Mouse (Mus musculus) intestine, embryonic 16.5 days (tissue): ENCODE measurements around the gene I0C0044D17Rik. TPM values are rescaled to one million over a fixed set of nuclear protein-coding genes. Genes with fewer than 3 reads are reported as not detected.

ENCODE experiments used
- ATAC-seq: fragments of 200-750 bp; cut with Nextera tagmentation; 2 replicates; pipeline ENCODE4 v1.8.0; 2017; ENCODE audit warnings: moderate TSS enrichment, moderate library complexity
- H3K27ac ChIP-seq: fragments of 300-500 bp; sonication (generic); 2 replicates; pipeline ENCODE4 v1.5.1; 2014; ENCODE audit warnings: mild to moderate bottlenecking, low read length
- H3K27me3 ChIP-seq: fragments of 300-500 bp; sonication (generic); replicated peaks from 2 replicates; pipeline ENCODE4 v1.6.1; 2014; ENCODE audit warnings: low read length, control low read depth, mixed read lengths; ENCODE audit not compliant: control insufficient read depth, insufficient read depth
- H3K36me3 ChIP-seq: fragments of 300-500 bp; sonication (generic); 2 replicates; pipeline ENCODE4 v1.6.1; 2014; ENCODE audit warnings: low read length, control low read depth; ENCODE audit not compliant: control insufficient read depth, insufficient read depth
- H3K4me1 ChIP-seq: fragments of 300-500 bp; sonication (generic); 2 replicates; pipeline ENCODE4 v1.6.1; 2014; ENCODE audit warnings: low read length, control low read depth, mixed read lengths; ENCODE audit not compliant: control insufficient read depth, insufficient read depth
- H3K4me2 ChIP-seq: fragments of 300-500 bp; sonication (generic); 2 replicates; pipeline ENCODE4 v1.6.1; 2014; ENCODE audit warnings: low read depth, low read length, control low read depth
- H3K4me3 ChIP-seq: fragments of 300-500 bp; sonication (generic); 2 replicates; pipeline ENCODE4 v1.5.1; 2014; ENCODE audit warnings: mild to moderate bottlenecking, low read length
- H3K9ac ChIP-seq: fragments of 300-500 bp; sonication (generic); 2 replicates; pipeline ENCODE4 v1.6.1; 2014; ENCODE audit warnings: low read depth, low read length
- H3K9me3 ChIP-seq: fragments of 300-500 bp; sonication (generic); 2 replicates; pipeline ENCODE4 v1.6.1; 2016; ENCODE audit warnings: low read length, control low read depth; ENCODE audit not compliant: control insufficient read depth
- WGBS: fragments of 180-500 bp; shearing (Covaris S2); extraction: QIAGEN DNeasy Blood & Tissue Kit; methylation state at CpG from one replicate; pipeline ENCODE4 v1.1.7; 2014; 5-methylcytosine and 5-hydroxymethylcytosine counted together
- polyA plus RNA-seq: library from polyadenylated mRNA; unstranded; fragments of >200 nt; fragmentation: Nextera tagmentation; extraction: Ambion mirVana; gene quantifications from 2 replicates; pipeline ENCODE4 v1.2.1, GENCODE M21; 2015

The I0C0044D17Rik gene
- polyA plus RNA-seq, 1 experiment from 2014 or later, result not detected

DNA sequence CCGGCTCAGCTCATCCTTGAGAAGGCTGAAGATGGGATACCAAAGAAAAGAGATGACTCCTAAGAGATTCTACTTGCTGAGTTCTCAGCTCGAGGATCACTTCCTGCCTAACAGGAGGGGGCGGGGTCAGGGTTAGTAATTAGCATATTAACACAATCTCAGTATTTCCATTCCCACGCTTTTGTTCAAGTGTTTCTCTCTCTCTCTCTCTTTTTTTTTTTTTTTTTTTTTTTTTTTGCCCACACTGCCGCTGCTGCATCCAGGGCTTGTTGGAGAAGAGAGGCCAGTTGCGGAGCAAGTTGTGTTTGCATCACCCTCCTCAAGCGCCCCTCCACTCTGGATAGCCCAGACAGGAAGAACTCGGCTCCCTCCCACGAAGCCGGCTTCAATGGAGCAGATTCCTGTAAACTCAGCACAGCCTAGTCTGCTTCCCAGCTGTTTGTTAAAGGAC lies 33.8 kb downstream of the I0C0044D17Rik start:
- no peaks in the 10 kb centered on the region for H3K36me3 ChIP-seq
- H3K9ac ChIP-seq, result peak overlapping the region; percentile 25; the same call in 1 of the 2 replicates
- ATAC-seq, result 0 out of 2 replicates have a peak, but pooled peaks have one; percentile 48
- H3K4me1 ChIP-seq, result no peaks in the 10 kb centered on the region
- no peaks in the 10 kb centered on the region for H3K9me3 ChIP-seq
- peak overlapping the region; percentile 38 for H3K4me2 ChIP-seq
- H3K27me3 ChIP-seq, result no peaks in the 10 kb centered on the region
- WGBS, result 8% methylated on average over 10 of the region's 10 CpGs
- peak overlapping the region; percentile 11; the same call in 1 of the 2 replicates for H3K4me3 ChIP-seq
- H3K27ac ChIP-seq, result no peak overlapping the region

DNA sequence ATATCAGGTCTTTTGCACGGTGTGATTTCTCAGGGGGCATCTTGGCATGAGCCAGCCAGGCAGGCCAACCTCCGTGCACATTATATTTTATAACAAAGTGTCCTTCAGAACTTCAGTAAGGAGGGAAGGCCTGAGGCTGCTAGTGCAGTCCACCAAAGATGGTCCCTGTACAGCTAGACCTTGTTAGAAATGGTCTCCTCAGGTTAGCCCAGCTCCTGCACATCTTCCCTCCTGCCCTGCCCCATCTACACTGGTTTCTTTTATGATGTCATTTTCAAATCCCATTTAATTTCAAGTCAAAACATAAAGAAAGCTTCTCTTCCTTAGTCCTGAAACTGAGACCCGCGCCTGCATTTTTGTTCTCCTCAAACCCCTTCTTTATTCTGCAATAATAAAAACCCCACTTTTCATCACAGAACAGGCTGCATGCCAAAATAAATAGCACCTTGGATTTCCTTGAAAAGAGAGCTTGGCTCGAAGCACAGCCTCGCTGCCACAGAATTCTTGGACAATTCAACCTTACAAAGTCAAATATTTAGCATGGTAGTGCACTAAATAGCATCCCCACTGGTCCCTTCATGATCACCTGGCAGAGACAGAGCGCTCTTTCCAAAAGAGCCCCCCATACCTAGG lies 34.4 kb downstream of the I0C0044D17Rik start:
- Histone ChIP-seq H3K4me3 (0 out of 2 replicates have a peak overlapping the region, but pooled peaks have one; percentile 11), H3K36me3 (no peaks in the 10 kb centered on the region), H3K27me3 (no peaks in the 10 kb centered on the region), H3K27ac (no peak overlapping the region), H3K9me3 (no peaks in the 10 kb centered on the region), H3K4me1 (no peaks in the 10 kb centered on the region), H3K9ac (no peak overlapping the region), H3K4me2 (peak overlapping the region; percentile 38; the same call in 1 of the 2 replicates)
- ATAC-seq, result no peak; the same call in 1 of the 2 replicates
- WGBS, result 62% methylated on average over 7 of the region's 7 CpGs

DNA sequence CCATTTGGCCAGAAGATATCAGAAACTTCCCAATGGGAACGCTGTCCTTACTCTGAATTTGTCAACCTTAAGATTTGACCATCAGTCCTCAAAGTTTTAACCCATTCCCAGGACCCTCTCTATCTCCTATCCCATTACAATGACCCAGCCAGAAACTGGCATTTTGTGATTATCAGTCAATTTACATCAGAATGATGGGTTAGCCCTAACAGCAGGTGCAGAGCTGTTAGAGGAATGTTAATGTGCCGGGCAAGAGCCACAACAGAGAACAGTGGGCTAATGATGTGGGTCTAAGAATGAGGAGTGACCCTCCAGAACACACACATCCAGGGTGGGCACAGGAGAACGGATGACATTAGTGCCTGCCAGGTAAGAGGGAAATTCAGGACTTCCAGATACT lies 37.4 kb downstream of the I0C0044D17Rik start:
- Histone ChIP-seq H3K4me2 (no peak overlapping the region), H3K27me3 (no peaks in the 10 kb centered on the region), H3K4me3 (no peak overlapping the region), H3K36me3 (no peaks in the 10 kb centered on the region), H3K9ac (no peak overlapping the region), H3K27ac (no peak overlapping the region), H3K4me1 (no peaks in the 10 kb centered on the region), H3K9me3 (no peaks in the 10 kb centered on the region)
- 48% methylated on average over 3 of the region's 3 CpGs for WGBS
- no peak for ATAC-seq

DNA sequence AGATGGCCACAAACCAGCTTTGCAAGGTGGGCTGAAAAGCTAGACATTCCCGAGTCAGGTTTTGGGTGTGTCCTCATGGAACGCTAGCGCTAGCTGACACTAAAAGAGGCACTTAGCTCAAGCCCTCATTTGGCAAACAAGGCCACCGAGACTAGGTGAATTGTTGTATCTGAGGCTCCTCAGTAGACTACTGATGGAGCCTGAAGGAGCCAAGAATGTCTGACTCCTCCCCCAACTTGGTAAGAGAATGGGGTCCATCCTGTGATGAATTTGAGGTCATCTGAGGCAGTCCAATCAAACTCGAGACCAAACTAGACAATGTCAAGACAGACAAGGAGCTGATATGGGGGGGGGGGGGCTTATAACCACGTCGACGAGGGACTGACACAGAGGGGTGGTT lies 37.8 kb downstream of the I0C0044D17Rik start:
- WGBS, result 46% methylated on average over 8 of the region's 8 CpGs
- Histone ChIP-seq H3K4me3 (no peak overlapping the region), H3K9ac (no peak overlapping the region), H3K36me3 (no peaks in the 10 kb centered on the region), H3K27me3 (no peaks in the 10 kb centered on the region), H3K9me3 (no peaks in the 10 kb centered on the region), H3K4me1 (no peaks in the 10 kb centered on the region), H3K4me2 (no peak overlapping the region), H3K27ac (no peak overlapping the region)
- no peak for ATAC-seq

DNA sequence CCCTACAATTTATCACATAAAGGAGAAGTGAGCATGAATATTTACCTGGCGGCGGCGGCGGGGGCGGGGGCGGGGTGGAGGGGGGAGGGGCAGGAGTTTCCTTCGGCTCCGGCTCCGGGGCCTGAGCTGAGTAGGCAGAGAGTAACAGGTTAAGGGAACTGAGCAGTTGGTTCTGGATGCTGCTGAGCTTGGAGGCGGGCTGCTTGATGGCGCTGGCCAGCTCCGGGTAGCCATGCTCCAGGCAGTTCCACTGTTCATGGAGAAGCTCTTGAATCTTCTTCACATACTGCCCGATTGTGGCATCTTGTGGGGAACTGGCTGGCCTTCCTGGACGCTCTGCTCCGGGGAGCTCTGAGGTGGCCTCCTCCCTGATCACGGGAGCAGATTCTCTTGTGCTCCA lies 45.4 kb downstream of the I0C0044D17Rik start:
- no peaks in the 10 kb centered on the region; the same call in 1 of the 2 replicates for H3K27me3 ChIP-seq
- no peaks in the 10 kb centered on the region for H3K9me3 ChIP-seq
- H3K4me2 ChIP-seq, result no peak overlapping the region; the same call in 1 of the 2 replicates
- H3K9ac ChIP-seq, result no peak overlapping the region
- H3K4me3 ChIP-seq, result no peak overlapping the region
- no peak overlapping the region for H3K27ac ChIP-seq
- 19% methylated on average over 16 of the region's 16 CpGs for WGBS
- no peaks in the 10 kb centered on the region for H3K36me3 ChIP-seq
- no peaks in the 10 kb centered on the region; the same call in 1 of the 2 replicates for H3K4me1 ChIP-seq
- no peak for ATAC-seq

DNA sequence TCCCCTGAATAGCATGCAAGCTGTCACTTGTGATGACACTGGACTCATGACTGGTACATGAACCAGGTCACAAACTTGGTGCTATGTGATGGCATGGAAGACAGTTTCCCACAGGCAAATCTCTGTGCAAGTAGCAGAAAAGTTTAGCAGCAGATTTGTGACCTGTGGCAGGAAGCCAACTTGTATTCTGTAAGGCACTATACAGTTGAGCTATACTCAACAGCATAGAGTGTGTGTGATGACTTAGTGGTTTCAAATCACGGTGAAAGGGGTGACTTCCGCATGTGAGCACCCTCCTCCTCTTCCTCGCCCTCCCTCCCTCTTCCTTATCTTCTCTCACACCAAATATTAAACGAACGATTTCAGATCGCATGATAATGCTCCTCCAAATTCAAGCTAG lies 46.2 kb downstream of the I0C0044D17Rik start:
- Histone ChIP-seq H3K27me3 (no peaks in the 10 kb centered on the region; the same call in 1 of the 2 replicates), H3K36me3 (no peaks in the 10 kb centered on the region), H3K9ac (no peak overlapping the region), H3K4me2 (no peak overlapping the region), H3K27ac (no peak overlapping the region), H3K4me1 (no peaks in the 10 kb centered on the region; the same call in 1 of the 2 replicates), H3K9me3 (no peaks in the 10 kb centered on the region), H3K4me3 (no peak overlapping the region)
- WGBS, result 75% methylated on average over 6 of the region's 6 CpGs
- no peak for ATAC-seq

DNA sequence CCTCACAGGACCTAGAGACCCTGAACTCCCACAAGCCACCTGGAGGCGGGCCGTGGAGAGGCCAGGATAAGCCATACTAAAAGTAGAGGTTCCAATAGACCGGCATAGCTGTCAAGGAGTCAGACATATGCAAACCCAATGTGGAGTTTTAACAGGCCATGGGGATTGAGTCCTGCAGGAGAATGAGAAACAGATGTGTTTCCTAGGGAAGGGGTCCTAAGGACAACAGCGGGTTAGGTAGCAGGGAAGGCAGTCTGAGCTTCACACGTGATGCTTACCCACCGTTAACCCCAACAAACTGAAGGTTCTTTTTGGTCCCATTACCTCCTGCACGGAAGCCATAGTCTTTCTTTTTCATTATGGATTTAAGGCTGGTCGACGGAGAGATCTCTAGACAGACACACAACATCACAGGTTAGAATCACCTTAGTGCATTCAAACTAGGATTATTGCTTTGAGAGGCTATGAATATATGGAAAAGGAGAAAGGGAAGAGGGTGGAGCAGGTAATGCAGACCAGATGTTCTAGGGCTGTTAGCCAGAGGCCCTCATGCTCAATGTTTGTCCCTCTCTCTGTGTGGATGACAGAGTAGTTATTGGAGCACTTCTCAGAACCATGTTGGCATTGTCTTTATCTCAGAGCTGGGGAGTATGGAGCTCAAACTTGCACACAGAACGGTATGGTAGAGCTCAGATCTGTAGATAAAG lies 46.8 kb downstream of the I0C0044D17Rik start:
- no peak for ATAC-seq
- H3K4me1 ChIP-seq, result no peaks in the 10 kb centered on the region; the same call in 1 of the 2 replicates
- H3K27ac ChIP-seq, result no peak overlapping the region
- H3K4me2 ChIP-seq, result no peak overlapping the region
- no peaks in the 10 kb centered on the region; the same call in 1 of the 2 replicates for H3K27me3 ChIP-seq
- no peaks in the 10 kb centered on the region for H3K9me3 ChIP-seq
- no peak overlapping the region for H3K4me3 ChIP-seq
- no peaks in the 10 kb centered on the region for H3K36me3 ChIP-seq
- WGBS, result 92% methylated on average over 10 of the region's 10 CpGs
- H3K9ac ChIP-seq, result no peak overlapping the region

DNA sequence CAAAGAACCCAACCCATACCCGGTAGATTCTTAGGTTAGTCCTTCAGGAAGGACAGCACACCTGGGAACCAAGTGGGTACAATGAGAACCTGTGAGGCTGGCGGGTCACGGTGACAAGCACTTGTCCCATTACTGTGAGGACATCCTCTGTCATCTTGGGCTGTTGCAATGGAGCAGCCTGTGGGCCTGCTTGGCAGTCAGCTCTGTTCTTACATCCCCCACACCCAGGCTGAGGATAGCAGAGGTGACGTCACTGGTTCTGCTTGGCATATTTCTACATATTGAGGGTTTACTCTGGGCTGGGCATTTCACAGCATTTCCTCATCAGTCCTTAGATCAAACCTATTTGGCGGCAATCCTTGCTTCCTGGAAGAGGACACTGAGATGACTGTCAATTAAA lies 49.9 kb downstream of the I0C0044D17Rik start:
- no peak overlapping the region for H3K27ac ChIP-seq
- no peaks in the 10 kb centered on the region for H3K36me3 ChIP-seq
- H3K4me1 ChIP-seq, result no peaks in the 10 kb centered on the region; the same call in 1 of the 2 replicates
- H3K27me3 ChIP-seq, result no peaks in the 10 kb centered on the region; the same call in 1 of the 2 replicates
- H3K4me2 ChIP-seq, result no peak overlapping the region
- no peak for ATAC-seq
- H3K9me3 ChIP-seq, result no peaks in the 10 kb centered on the region
- no peak overlapping the region for H3K4me3 ChIP-seq
- 87% methylated on average over 5 of the region's 5 CpGs for WGBS
- H3K9ac ChIP-seq, result no peak overlapping the region
